Mouse (Mus musculus): ENCODE data around the gene Fam181a.

DNA sequence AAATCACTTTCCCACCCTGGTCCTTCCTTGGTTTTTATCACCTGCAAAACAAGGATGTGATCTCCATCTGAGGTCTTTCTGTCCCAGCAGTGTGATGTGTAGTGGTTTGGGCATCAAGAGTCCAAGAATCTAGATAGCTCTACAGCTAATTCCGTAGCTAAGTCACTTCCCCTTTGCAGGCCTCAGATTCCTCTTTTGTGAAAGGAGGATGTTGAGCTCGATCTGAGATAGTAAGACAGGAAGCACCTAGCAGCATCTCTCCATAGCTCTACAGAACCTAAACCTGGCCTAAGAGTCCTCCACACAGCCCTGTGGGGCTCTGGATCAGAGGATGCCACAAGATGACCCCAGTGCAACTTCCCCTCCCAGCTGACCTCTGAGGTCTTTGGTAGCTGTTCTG is 22.1 kb downstream of the Fam181a start:
- TF ChIP-seq POLR2A (IDR thresholded peaks at IDR 0.05; ENCODE audit: insufficient read depth, low read length) (no peak), CTCF (IDR thresholded peaks at IDR 0.05; ENCODE audit: low read depth, low read length) (no peak)
